Mouse (Mus musculus) erythroblast, embryonic 14.5 days (primary cell): ENCODE measurements at regions not wholly inside any gene's neighbourhood (a gene's known extent, or its start where the extent isn't known, plus 50 kb on each side); places are given as distances from the start of the nearest gene placed in this dataset.

Experiments used
- H3K27me3 ChIP-seq: 2 replicates; pipeline ENCODE4 v1.6.1; 2012; ENCODE audit warnings: inconsistent platforms; ENCODE audit not compliant: control insufficient read depth
- H3K36me3 ChIP-seq: 2 replicates; pipeline ENCODE4 v1.6.1; 2012; ENCODE audit warnings: mild to moderate bottlenecking, inconsistent platforms; ENCODE audit not compliant: control insufficient read depth
- H3K4me1 ChIP-seq: 2 replicates; pipeline ENCODE4 v1.6.1; 2012; ENCODE audit warnings: inconsistent platforms; ENCODE audit not compliant: control insufficient read depth
- H3K4me3 ChIP-seq: replicated peaks from 2 replicates; pipeline ENCODE3; 2012; ENCODE audit warnings: moderate library complexity, mild to moderate bottlenecking, inconsistent platforms
- H3K9me3 ChIP-seq: 2 replicates; pipeline ENCODE4 v1.6.1; 2012; ENCODE audit warnings: low read length, inconsistent platforms, mixed read lengths; ENCODE audit not compliant: control insufficient read depth
- GATA1 ChIP-seq: IDR thresholded peaks from 2 replicates; pipeline ENCODE4 v1.6.1; 2012; ENCODE audit warnings: low read length, inconsistent platforms, mixed read lengths
- TAL1 ChIP-seq: IDR thresholded peaks from 3 replicates; pipeline ENCODE4 v1.6.1; 2012; ENCODE audit warnings: low read length, inconsistent platforms, mixed read lengths

DNA sequence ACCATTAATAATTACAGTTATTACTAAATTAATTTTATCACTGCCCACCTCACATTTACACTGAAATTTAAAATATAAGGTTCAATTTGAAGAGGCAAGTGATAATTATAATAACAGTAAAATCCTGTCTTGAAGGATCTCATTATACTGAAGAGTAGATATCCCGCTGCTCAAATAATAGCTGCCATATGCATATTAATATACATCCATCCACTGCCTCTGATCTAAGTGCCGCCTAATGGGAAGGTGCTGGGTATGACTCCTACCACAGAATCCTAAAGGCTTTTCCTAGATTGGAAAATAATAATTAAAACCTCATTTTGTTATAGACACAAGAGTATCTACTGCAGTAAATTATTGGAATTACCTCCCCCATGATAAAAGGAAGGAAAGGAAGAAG, 307.5 kb upstream of the Prkcq start:
- Histone ChIP-seq H3K27me3 (no peaks in the 10 kb centered on the region), H3K4me1 (no peaks in the 10 kb centered on the region), H3K9me3 (no peaks in the 10 kb centered on the region), H3K4me3 (no peak overlapping the region), H3K36me3 (no peaks in the 10 kb centered on the region)
- TF ChIP-seq TAL1 (no peak), GATA1 (no peak)

DNA sequence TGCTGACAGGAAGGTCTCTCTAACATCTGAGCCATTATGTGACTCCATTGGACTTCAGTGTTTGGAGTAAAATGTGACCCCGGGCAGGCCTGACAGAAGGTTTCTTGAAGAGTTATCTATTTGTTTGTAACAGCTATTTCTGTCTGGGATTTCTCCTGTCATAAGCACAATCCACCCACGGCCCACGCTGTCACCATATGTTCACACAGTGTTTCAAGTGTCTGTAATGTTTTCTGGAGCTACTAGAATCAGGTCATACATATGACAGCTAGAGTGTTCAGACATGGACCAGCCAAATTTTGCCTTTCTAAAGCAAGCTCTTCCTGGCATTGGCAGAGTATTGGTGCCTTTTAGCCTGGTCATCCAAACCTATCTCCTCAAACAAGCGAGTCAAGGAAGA, 297.6 kb upstream of the Prkcq start:
- no peak overlapping the region for H3K4me3 ChIP-seq
- H3K9me3 ChIP-seq: no peaks in the 10 kb centered on the region; the same call in 1 of the 2 replicates
- TF ChIP-seq TAL1 (no peak), GATA1 (no peak)
- H3K27me3 ChIP-seq: no peaks in the 10 kb centered on the region
- no peaks in the 10 kb centered on the region for H3K4me1 ChIP-seq
- no peaks in the 10 kb centered on the region for H3K36me3 ChIP-seq

DNA sequence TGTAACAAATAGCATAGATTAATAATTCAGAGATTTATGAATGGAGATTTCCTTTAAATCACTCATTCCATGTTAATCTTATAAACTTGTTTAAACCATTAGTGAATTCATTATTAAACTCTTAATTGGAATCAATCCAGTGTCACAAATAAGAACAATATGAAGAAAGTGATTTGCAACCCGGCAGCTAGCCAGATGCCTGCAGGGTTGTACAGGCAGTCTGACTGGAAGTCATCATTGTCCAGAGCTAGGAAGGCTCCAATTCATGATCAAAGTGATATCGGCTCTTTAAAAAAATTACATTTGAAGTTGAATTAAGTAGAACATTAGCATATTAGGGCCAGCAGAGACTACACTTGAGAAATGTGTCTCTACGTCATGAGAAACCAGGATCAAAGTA, 270.0 kb upstream of the Prkcq start:
- no peaks in the 10 kb centered on the region for H3K27me3 ChIP-seq
- H3K36me3 ChIP-seq: no peaks in the 10 kb centered on the region
- H3K4me1 ChIP-seq: no peaks in the 10 kb centered on the region
- no peaks in the 10 kb centered on the region for H3K9me3 ChIP-seq
- TF ChIP-seq GATA1 (no peak), TAL1 (no peak)
- no peak overlapping the region for H3K4me3 ChIP-seq

DNA sequence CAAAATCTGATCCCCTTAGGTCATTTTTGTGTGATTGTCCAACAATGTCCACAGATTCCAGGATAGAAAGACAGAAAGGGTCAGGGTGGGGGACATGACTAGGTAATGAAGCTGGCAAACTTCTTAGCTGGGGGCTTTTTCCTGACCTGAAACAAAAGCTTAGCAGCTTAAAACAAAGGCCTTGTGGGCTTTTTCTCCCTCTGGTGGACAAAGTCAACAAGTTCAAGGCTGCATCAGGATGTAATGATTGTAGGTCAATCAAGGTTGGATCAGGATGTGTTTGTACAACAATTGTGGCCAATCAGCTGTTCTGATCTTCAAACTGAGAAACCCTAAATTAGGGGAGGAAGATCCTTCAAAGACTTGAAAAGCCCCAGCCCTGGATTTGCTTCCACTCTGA, 252.0 kb upstream of the Prkcq start:
- Histone ChIP-seq H3K4me3 (no peak overlapping the region), H3K4me1 (no peaks in the 10 kb centered on the region), H3K36me3 (no peaks in the 10 kb centered on the region), H3K9me3 (no peaks in the 10 kb centered on the region), H3K27me3 (no peaks in the 10 kb centered on the region)
- TF ChIP-seq GATA1 (no peak), TAL1 (no peak)

DNA sequence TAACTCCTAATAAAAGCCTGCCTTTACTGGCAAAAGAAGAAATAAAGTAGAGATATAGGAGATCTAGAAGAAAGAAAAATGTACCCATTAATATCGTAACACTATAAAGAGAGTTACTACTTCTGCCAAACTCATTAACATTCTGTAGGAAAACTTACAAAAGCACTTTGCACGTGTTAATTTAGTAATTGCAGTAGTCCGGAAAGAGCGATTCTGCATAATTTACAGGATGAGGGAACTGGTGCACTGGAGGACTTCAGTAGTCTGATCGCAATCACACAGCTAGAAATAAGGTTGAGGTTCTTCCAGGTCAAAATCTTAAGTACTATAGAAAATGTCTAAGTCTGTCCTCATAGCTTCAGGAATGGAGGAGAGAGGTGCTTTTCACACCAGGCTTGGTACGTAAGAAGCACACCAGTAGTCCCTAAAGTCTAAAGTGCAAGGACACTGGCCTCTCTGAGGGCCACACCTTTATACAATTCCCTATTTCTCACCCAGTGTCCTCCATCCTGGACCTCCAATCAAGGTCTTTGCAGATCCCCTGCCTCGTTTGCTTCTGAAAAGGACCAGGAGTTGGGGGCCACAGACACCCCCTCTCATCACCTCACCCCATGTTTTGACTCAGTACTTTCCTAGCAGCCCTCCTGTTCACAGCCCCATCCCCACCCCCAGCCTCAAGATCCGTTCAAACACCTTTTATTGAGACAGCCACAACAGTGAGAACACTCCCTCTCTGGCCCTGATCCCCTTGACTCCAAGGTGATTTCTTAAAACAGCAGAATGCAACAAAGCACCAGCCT, 251.0 kb upstream of the Prkcq start:
- H3K27me3 ChIP-seq: no peaks in the 10 kb centered on the region
- H3K36me3 ChIP-seq: no peaks in the 10 kb centered on the region
- TF ChIP-seq GATA1 (no peak), TAL1 (no peak)
- no peaks in the 10 kb centered on the region for H3K4me1 ChIP-seq
- no peak overlapping the region for H3K4me3 ChIP-seq
- H3K9me3 ChIP-seq: no peaks in the 10 kb centered on the region

DNA sequence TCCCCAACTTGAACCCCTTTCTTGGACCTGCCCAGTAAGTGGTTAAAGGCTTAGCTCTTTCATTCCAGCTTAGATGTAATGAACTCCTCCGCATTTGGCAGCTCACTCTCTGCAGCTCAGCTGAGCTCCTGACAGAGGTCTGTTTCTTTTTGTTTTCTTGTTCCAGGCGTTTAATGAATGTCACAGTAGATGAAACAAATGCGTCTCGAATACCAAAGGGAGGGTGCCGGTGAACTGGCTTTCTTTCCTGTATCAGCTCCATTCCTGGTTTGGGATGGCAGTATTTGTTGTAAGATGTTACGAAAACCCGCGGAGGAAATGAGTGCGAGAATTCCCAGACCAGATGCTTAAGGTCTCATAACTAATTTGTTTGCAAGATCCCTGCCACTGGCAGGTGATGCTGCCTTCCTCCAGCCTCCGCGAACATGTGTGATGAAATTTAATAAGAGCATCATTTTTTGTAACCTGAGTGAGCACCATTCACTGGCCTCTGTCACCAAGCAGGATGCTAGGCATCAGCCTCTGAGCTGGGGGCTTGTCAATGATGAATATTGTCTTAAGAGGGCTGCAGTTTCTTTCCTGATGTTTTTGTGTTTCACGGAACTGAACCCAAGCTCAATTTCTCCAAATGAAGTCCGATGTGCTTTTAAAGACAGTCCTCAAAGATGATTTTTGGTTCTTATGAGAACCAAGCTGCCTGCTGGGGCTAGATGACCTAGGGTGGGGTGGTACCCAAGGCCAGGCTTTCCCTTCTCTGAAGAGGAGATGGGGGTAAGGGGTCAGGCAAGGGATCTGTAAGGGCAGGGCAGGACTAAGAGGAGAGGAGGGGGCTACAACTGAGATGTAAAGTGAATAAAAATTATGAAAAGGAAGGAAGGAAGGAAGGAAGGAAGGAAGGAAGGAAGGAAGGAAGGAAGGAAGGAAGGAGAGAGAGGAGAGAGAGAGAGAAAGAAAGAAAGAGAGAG, 250.1 kb upstream of the Prkcq start:
- Histone ChIP-seq H3K4me1 (no peaks in the 10 kb centered on the region), H3K4me3 (no peak overlapping the region), H3K9me3 (no peaks in the 10 kb centered on the region), H3K36me3 (no peaks in the 10 kb centered on the region), H3K27me3 (no peaks in the 10 kb centered on the region)
- TF ChIP-seq GATA1: no peak
- TF ChIP-seq TAL1: no peak

DNA sequence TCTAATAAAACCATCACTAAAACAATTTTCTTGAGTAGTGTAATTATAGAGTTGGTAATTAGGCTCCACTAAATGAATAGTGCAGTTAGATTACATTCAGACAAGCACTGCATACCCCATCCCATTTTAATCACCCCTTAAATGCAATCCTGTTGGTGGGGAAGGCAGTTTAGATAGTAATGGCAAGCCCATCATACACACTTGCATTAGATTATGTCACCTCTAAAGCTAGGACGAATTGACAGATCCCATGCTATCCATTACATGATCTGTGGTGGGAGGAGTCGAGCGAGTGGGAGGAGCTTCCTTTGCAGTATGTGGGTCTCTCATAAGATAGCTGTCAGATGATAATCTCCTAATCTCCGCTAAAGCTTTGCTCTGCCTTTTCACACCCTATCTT, 247.9 kb upstream of the Prkcq start:
- TF ChIP-seq GATA1: no peak
- no peaks in the 10 kb centered on the region for H3K27me3 ChIP-seq
- H3K4me3 ChIP-seq: no peak overlapping the region
- no peaks in the 10 kb centered on the region for H3K36me3 ChIP-seq
- no peaks in the 10 kb centered on the region for H3K9me3 ChIP-seq
- H3K4me1 ChIP-seq: no peaks in the 10 kb centered on the region

DNA sequence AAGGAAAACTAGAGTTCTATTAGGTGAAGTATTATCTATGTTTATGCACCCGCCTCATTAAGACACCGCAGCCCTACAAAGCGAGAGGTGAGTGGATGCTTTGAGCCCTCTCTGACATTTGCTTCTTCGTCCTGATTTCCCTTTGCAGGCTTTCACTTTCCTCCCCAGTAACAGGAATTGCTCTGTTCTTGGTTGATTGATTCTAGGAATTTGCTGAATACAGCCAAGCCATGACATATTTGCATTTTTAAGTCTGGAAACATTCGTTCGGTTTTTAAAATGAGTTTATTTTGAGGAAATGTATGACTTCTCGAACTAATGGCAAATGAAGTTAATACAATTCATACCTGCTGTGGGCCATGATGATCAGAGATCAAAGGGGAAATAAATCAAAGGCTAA, 246.5 kb upstream of the Prkcq start:
- Histone ChIP-seq H3K4me3 (no peak overlapping the region), H3K36me3 (no peaks in the 10 kb centered on the region), H3K4me1 (no peaks in the 10 kb centered on the region), H3K27me3 (no peaks in the 10 kb centered on the region), H3K9me3 (no peaks in the 10 kb centered on the region)
- TF ChIP-seq TAL1 (no peak), GATA1 (no peak)

DNA sequence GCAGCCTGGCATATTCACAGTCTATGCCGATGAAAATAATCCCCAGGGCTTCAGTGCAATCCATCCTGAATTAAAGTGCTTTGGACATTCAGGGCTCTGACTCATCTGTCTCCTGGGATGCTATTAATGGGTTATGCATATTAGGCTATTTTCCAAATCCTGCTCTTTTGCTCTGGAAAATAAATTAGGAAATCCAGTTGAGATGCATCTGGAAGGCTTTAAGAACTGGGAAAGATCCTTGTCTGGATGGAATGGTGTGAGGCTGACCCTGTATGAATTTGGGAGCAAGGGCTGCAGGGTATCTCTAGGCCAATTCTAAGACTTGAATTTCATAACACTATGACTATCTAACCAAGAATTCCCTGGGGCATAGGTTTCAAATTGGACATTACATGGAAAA, 234.5 kb upstream of the Prkcq start:
- no peaks in the 10 kb centered on the region for H3K9me3 ChIP-seq
- H3K4me1 ChIP-seq: no peaks in the 10 kb centered on the region
- no peaks in the 10 kb centered on the region for H3K36me3 ChIP-seq
- H3K4me3 ChIP-seq: no peak overlapping the region
- H3K27me3 ChIP-seq: no peaks in the 10 kb centered on the region
- TF ChIP-seq TAL1 (no peak), GATA1 (no peak)

DNA sequence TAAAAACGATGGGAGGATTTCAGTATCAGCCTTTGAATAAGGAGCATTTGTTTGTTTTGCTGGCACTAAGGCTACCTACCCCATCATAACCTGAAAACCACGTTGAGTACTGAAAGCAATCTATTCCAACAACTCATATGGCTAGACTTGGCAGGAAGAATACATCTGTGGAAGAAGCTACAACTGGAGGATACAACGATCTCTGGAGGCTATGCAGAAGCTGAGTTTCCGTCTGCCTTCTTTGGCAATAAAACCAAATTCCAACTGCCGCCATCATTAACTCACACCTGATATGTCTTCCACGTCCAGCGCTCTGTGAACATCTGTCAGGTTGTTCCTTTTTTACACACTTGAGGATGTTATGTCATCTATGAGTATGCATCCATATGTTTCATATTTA, 206.7 kb upstream of the Prkcq start:
- no peaks in the 10 kb centered on the region for H3K4me1 ChIP-seq
- H3K9me3 ChIP-seq: peaks cover 2% of the 10 kb centered on the region; the same call in 1 of the 2 replicates
- no peaks in the 10 kb centered on the region for H3K27me3 ChIP-seq
- H3K36me3 ChIP-seq: no peaks in the 10 kb centered on the region
- no peak overlapping the region for H3K4me3 ChIP-seq
- TF ChIP-seq GATA1: no peak
- TF ChIP-seq TAL1: no peak
